ENCODE assay signal across 1 mouse cellular context in the genomic region with DNA sequence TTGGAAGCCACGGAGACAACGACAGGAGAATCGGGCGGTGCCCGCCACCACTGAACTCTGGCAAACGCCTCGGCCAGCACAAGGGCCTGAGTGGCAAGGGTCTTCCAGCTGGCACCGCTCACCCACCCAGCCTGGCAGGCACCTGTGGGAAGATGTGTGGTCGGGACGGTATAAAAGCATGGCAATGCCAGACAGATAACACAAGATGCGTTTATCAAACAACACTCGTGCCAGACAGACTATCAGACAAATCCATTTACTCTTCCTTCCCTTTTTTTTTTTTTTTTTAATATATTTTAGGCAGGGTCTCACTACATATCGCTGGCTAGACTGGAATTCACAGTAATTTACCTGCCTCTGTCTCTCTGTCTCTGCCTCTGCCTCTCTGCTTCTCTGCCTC.
TF ChIP-seq lines count a peak whose summit lies in the region.

No protein-coding gene starts in this region.

TF ChIP-seq in MEL, 35 proteins besides CTCF, POLR2A, EP300 and RAD21 (continued from another document):
- TF ChIP-seq MAFK (IDR thresholded peaks at IDR 0.05; ENCODE audit: borderline replicate concordance, low read depth, low read length) (0 out of 2 replicates have a peak, but pooled peaks have one; percentile 67), MXI1 (IDR thresholded peaks at IDR 0.05; ENCODE audit: low read depth, low read length) (peak; percentile 56; the same call in 1 of the 2 replicates), HCFC1 (IDR thresholded peaks at IDR 0.05; ENCODE audit: low read depth, low read length) (no peak), USF2 (IDR thresholded peaks at IDR 0.05; ENCODE audit: borderline replicate concordance in 1 of 2, insufficient read depth in 1 of 2, low read depth in 1 of 2, low read length in 2 of 2) (no peak), TBP (IDR thresholded peaks at IDR 0.05; ENCODE audit: low read depth, low read length) (no peak)
